Mouse (Mus musculus): Measurements from ENCODE around the gene Dock1. TPM values are rescaled to one million over a fixed set of nuclear protein-coding genes. Genes with fewer than 3 reads are reported as not detected.

Dock1 gene
- polyA plus RNA-seq, 1 experiment from 2014 or later = 29.3 TPM

- WGBS = 38% methylated on average over 3 of the region's 3 CpGs
Measured at GRCm38 (mm10) chr7:135165155-135165554, 494.7 kb downstream of the Dock1 start.

DNA sequence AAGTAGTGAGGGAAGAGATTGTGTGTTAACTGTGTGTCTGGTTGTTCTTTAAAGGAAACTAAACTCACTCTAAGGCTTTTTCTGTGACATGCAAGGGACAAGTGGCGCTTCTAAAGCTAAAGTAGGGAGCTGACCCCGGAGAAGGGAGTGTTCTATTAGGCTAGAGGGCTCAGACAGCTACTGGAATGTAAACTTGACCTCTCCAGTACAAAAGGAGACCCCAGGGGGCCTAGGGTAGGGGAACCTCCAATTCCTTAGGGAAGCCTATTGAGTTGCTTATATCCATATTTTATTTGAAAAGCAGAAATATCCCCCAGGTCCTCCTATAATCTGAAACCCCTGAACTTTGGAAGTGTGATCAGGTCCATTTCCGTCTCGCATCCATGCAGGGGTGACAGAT lies 499.5 kb downstream of the Dock1 start:
- Histone ChIP-seq H3K4me3 (no peak overlapping the region), H3K36me3 (no peaks in the 10 kb centered on the region), H3K27ac (no peak overlapping the region), H3K9ac (no peak overlapping the region), H3K4me1 (peaks cover 8% of the 10 kb centered on the region; the same call in 1 of the 2 replicates), H3K27me3 (no peaks in the 10 kb centered on the region), H3K4me2 (replicated peaks) (no peak overlapping the region), H3K9me3 (replicated peaks) (no peaks in the 10 kb centered on the region)
- ATAC-seq (ENCODE audit: low FRiP score) = no peak
- WGBS = 70% methylated on average over 4 of the region's 4 CpGs

More at GRCm38 (mm10) chr7:135165155-135165554, 494.7 kb downstream of the Dock1 start:
- H3K9me3 ChIP-seq (replicated peaks) = no peaks in the 10 kb centered on the region
- no peak overlapping the region for H3K4me3 ChIP-seq
- no peaks in the 10 kb centered on the region for H3K27me3 ChIP-seq
- ATAC-seq (ENCODE audit: low FRiP score) = no peak
- H3K4me1 ChIP-seq = 0 out of 2 replicates have a peak, but pooled peaks cover 4% of the 10 kb centered on the region
- H3K36me3 ChIP-seq = no peaks in the 10 kb centered on the region
- no peak overlapping the region for H3K9ac ChIP-seq
- no peak overlapping the region for H3K4me2 ChIP-seq (replicated peaks)
- H3K27ac ChIP-seq = no peak overlapping the region

DNA sequence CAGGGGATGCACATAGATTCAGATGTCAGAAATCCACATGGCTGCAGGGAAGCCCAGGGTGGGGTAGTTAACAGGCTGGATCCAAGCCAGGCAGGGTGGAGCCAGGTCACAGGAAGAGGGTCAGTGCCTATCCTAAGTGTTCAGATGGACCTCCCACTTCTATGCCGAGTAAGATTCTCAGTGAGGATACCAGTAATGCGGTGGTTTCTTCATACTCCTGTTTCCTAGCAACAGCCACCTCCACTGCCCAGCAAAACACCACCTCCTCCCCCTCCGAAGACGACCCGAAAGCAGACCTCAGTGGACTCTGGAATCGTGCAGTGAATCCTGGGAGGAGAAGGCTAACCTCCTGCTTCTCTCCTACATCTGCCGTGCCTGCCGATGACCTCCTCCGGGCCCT lies 501.8 kb downstream of the Dock1 start:
- WGBS = 74% methylated on average over 9 of the region's 9 CpGs

DNA sequence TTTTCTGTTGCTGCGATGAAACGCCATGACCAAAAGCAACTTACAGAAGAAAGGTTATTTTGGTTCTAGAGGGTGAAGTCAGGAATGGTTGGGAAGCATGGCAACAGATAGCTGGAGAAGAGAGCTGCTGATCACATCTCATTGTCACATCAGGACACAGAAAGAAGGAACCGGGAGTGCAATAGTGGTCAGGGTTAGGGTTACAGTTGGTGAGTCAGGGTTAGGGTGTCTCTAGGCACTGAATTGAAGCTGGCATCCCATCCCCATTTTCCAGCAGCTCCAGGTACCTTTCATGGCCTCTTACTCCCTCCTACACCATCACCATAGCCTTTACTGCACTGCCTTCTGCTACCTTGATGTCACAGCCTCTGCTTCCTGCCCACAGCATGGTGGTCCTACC lies 523.7 kb downstream of the Dock1 start:
- H3K4me2 ChIP-seq (replicated peaks) = no peak overlapping the region
- WGBS = 94% methylated on average over 3 of the region's 3 CpGs
- no peak overlapping the region for H3K27ac ChIP-seq
- no peaks in the 10 kb centered on the region for H3K4me1 ChIP-seq
- no peak overlapping the region for H3K9ac ChIP-seq
- no peaks in the 10 kb centered on the region for H3K9me3 ChIP-seq (replicated peaks)
- H3K36me3 ChIP-seq = no peaks in the 10 kb centered on the region
- H3K4me3 ChIP-seq = no peak overlapping the region
- ATAC-seq (ENCODE audit: low FRiP score) = no peak
- no peaks in the 10 kb centered on the region for H3K27me3 ChIP-seq

More for the DNA sequence above, 501.8 kb downstream of the Dock1 start:
- H3K27ac ChIP-seq = no peak overlapping the region
- ATAC-seq (ENCODE audit: low FRiP score) = no peak
- H3K9me3 ChIP-seq (replicated peaks) = no peaks in the 10 kb centered on the region
- no peak overlapping the region for H3K9ac ChIP-seq
- peaks cover 8% of the 10 kb centered on the region; the same call in 1 of the 2 replicates for H3K4me1 ChIP-seq
- H3K36me3 ChIP-seq = no peaks in the 10 kb centered on the region
- no peaks in the 10 kb centered on the region for H3K27me3 ChIP-seq
- H3K4me2 ChIP-seq (replicated peaks) = no peak overlapping the region
- no peak overlapping the region for H3K4me3 ChIP-seq

GRCm38 (mm10) chr7:135195631-135196030 lies 525.2 kb downstream of the Dock1 start:
- no peaks in the 10 kb centered on the region for H3K9me3 ChIP-seq (replicated peaks)
- H3K27me3 ChIP-seq = no peaks in the 10 kb centered on the region
- H3K36me3 ChIP-seq = no peaks in the 10 kb centered on the region
- H3K4me1 ChIP-seq = no peaks in the 10 kb centered on the region
- ATAC-seq (ENCODE audit: low FRiP score) = no peak
- whole genome bisulfite sequencing = 92% methylated on average over 2 of the region's 2 CpGs
- no peak overlapping the region for H3K27ac ChIP-seq
- no peak overlapping the region for H3K4me2 ChIP-seq (replicated peaks)
- no peak overlapping the region for H3K4me3 ChIP-seq
- no peak overlapping the region for H3K9ac ChIP-seq

DNA sequence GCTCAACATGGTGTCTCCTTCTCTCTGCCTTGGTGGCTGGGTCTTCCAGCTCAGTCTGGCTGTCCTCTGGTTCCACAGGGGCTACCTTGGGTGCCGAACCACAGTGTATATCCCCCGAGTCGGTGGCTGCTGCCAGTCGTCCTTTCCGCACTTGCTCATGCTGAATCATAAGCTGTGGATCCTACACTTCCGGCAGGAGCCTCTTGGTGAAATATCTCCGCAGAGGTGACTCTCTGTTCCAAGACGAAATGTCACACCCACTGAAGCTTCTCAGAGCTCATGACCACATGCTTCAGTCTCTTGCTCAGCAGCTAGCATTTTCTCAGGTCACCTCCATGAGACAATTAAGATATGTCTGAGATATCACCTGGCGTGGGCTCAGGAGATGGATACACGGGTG lies 526.4 kb downstream of the Dock1 start:
- WGBS = 92% methylated on average over 10 of the region's 10 CpGs

GRCm38 (mm10) chr7:135203920-135204319 lies 533.5 kb downstream of the Dock1 start:
- no peak overlapping the region for H3K27ac ChIP-seq

More for the DNA sequence above, 526.4 kb downstream of the Dock1 start:
- no peak overlapping the region for H3K4me2 ChIP-seq (replicated peaks)
- ATAC-seq (ENCODE audit: low FRiP score) = no peak
- H3K36me3 ChIP-seq = no peaks in the 10 kb centered on the region
- no peaks in the 10 kb centered on the region for H3K27me3 ChIP-seq
- H3K4me3 ChIP-seq = no peak overlapping the region
- no peaks in the 10 kb centered on the region for H3K4me1 ChIP-seq
- H3K9ac ChIP-seq = no peak overlapping the region
- no peak overlapping the region for H3K27ac ChIP-seq
- H3K9me3 ChIP-seq (replicated peaks) = no peaks in the 10 kb centered on the region

DNA sequence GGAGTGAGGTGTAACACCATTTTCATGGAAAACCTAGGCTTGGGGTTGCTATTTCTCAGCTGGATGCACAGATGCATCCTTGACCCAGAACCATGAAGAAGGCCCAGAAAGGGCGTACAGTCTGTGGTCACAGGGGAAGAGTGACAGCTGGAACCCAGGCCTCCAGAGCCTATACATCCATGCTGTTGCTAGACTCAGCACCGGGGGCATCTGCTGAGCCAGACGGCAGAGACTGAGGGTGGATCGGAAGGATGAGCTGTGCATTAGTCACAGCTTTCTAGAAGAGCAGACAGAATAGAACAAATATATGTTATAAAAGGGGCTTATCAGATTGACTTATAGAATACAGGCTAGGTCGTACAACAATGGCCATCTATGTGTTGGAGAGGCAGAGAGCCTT lies 534.7 kb downstream of the Dock1 start:
- ATAC-seq (ENCODE audit: low FRiP score) = no peak
- H3K36me3 ChIP-seq = no peaks in the 10 kb centered on the region
- WGBS = 75% methylated on average over 5 of the region's 5 CpGs
- no peak overlapping the region for H3K27ac ChIP-seq
- no peak overlapping the region for H3K4me2 ChIP-seq (replicated peaks)
- no peaks in the 10 kb centered on the region for H3K4me1 ChIP-seq
- H3K9ac ChIP-seq = no peak overlapping the region
- H3K9me3 ChIP-seq (replicated peaks) = no peaks in the 10 kb centered on the region
- no peak overlapping the region for H3K4me3 ChIP-seq
- H3K27me3 ChIP-seq = no peaks in the 10 kb centered on the region

More at GRCm38 (mm10) chr7:135203920-135204319, 533.5 kb downstream of the Dock1 start:
- Histone ChIP-seq H3K9me3 (replicated peaks) (no peaks in the 10 kb centered on the region), H3K4me2 (replicated peaks) (no peak overlapping the region), H3K4me3 (no peak overlapping the region), H3K4me1 (no peaks in the 10 kb centered on the region), H3K36me3 (no peaks in the 10 kb centered on the region), H3K9ac (no peak overlapping the region), H3K27me3 (no peaks in the 10 kb centered on the region)
- ATAC-seq (ENCODE audit: low FRiP score) = no peak

DNA sequence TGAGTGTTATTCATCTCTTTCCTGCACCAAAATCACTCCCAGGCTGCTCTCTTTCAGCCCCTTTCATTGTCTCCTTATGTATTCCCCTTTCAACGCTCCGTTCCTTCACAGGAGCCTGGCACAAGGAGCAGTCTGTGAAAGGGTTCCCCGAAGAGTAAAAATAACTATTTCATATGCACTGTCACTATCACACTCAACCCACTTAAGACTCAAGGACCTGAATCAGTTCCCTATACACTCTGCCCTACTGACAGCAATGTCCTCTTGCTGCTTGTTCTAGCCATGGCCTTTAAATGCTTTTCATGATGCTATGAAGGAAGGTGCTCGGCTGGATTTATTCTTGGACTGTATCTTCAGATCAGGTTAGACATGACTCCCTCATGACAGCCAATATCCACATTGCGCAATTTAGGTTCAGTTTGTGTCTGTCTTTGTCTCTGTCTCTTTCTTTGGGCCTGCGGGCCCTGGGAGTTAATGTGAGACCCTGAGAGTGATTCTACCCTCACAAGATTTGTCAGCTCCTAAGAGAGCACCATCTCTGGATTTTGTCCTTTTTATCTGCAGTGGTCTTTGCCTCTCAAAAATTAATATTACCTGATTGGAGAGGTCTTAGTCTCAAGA lies 538.6 kb downstream of the Dock1 start:
- 88% methylated on average over 6 of the region's 6 CpGs for WGBS
- ATAC-seq (ENCODE audit: low FRiP score) = no peak

GRCm38 (mm10) chr7:135210296-135210695 lies 539.8 kb downstream of the Dock1 start:
- no peaks in the 10 kb centered on the region for H3K27me3 ChIP-seq
- no peak overlapping the region for H3K4me3 ChIP-seq
- ATAC-seq (ENCODE audit: low FRiP score) = no peak
- H3K27ac ChIP-seq = no peak overlapping the region
- H3K4me2 ChIP-seq (replicated peaks) = no peak overlapping the region
- H3K9me3 ChIP-seq (replicated peaks) = no peaks in the 10 kb centered on the region
- no peaks in the 10 kb centered on the region for H3K4me1 ChIP-seq
- H3K36me3 ChIP-seq = no peaks in the 10 kb centered on the region
- no peak overlapping the region for H3K9ac ChIP-seq

More for the DNA sequence above, 538.6 kb downstream of the Dock1 start:
- Histone ChIP-seq H3K4me1 (no peaks in the 10 kb centered on the region), H3K9ac (no peak overlapping the region), H3K36me3 (no peaks in the 10 kb centered on the region), H3K27ac (no peak overlapping the region), H3K4me3 (no peak overlapping the region), H3K27me3 (no peaks in the 10 kb centered on the region), H3K9me3 (replicated peaks) (no peaks in the 10 kb centered on the region), H3K4me2 (replicated peaks) (no peak overlapping the region)

GRCm38 (mm10) chr7:135210831-135211230 lies 540.4 kb downstream of the Dock1 start:
- 88% methylated on average over 2 of the region's 2 CpGs for WGBS
- no peaks in the 10 kb centered on the region for H3K9me3 ChIP-seq (replicated peaks)

DNA sequence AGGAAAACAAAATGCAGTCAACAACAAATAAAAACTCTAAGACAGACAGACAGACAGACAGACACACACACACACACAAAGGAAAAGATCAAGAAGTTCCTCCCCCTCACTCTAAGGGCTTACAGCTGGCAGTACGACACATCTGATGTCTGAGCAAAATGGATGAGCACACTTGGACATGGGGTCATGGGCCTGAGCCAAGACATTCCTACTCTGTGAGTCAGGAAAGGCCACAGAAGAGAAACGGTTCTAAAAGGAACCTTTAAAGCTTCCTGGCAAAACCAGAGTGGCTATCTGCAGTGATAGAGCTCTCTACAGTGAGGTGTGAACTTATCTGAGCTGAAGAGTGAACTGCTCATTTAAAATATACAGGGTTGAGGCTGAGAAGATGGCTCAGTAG lies 542.1 kb downstream of the Dock1 start:
- no peaks in the 10 kb centered on the region for H3K9me3 ChIP-seq (replicated peaks)
- H3K4me2 ChIP-seq (replicated peaks) = no peak overlapping the region
- ATAC-seq (ENCODE audit: low FRiP score) = no peak
- no peak overlapping the region for H3K9ac ChIP-seq
- H3K27ac ChIP-seq = no peak overlapping the region
- 60% methylated on average over 2 of the region's 2 CpGs for WGBS
- no peaks in the 10 kb centered on the region for H3K27me3 ChIP-seq
- H3K4me3 ChIP-seq = no peak overlapping the region
- no peaks in the 10 kb centered on the region for H3K4me1 ChIP-seq
- H3K36me3 ChIP-seq = no peaks in the 10 kb centered on the region

More at GRCm38 (mm10) chr7:135210831-135211230, 540.4 kb downstream of the Dock1 start:
- Histone ChIP-seq H3K36me3 (no peaks in the 10 kb centered on the region), H3K27ac (no peak overlapping the region), H3K4me2 (replicated peaks) (no peak overlapping the region), H3K9ac (no peak overlapping the region), H3K4me3 (no peak overlapping the region), H3K27me3 (no peaks in the 10 kb centered on the region), H3K4me1 (no peaks in the 10 kb centered on the region)
- no peak for ATAC-seq (ENCODE audit: low FRiP score)

DNA sequence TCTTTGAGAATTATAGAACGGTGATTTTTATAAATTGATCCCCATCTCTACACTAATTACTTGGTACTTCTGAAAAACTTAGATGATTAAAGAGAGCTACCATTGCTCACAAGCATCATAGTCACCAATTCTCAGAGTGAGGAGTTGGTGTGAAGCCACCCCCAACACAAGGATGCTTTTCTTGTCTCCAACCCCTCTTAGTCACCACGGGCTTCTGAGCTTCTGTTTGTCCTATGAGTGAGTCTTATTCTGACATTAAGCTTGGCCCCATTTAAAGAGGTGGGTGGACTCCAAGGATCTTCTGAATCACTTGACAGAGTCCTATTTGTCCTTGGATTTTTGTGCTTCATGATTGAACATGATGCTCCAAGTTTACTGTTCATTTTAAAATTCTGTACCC lies 551.0 kb downstream of the Dock1 start:
- no peaks in the 10 kb centered on the region for H3K36me3 ChIP-seq
- H3K4me1 ChIP-seq = no peaks in the 10 kb centered on the region
- no peaks in the 10 kb centered on the region for H3K9me3 ChIP-seq (replicated peaks)
- H3K4me2 ChIP-seq (replicated peaks) = no peak overlapping the region
- 83% methylated on average over 2 of the region's 2 CpGs for WGBS
- ATAC-seq (ENCODE audit: low FRiP score) = no peak
- no peak overlapping the region for H3K4me3 ChIP-seq
- no peak overlapping the region for H3K9ac ChIP-seq
- no peaks in the 10 kb centered on the region for H3K27me3 ChIP-seq
- no peak overlapping the region for H3K27ac ChIP-seq
